8 mouse cellular contexts compared by ENCODE assay signal in genomic region chr6:137205662-137206400, GRCm38 (mm10). TPM values are rescaled to one million over a fixed set of nuclear protein-coding genes. Genes with fewer than 3 reads are reported as not detected.
DNase-seq lines count a peak whose midpoint lies in the region; ATAC-seq and TF ChIP-seq lines count a peak whose summit lies in the region.

No protein-coding gene starts in this region.

- H3K9me3 ChIP-seq in heart, embryonic 10.5 days: no peaks in the 10 kb centered on the region
- H3K9me3 ChIP-seq in lung, postnatal 0 days (ENCODE audit: low read length): no peaks in the 10 kb centered on the region

- no peak for TF ChIP-seq EP300 in lung, postnatal 0 days (IDR thresholded peaks at IDR 0.05)

- no peaks in the 10 kb centered on the region; the same call in 1 of the 2 replicates for H3K4me1 ChIP-seq in heart, embryonic 10.5 days
- H3K4me1 ChIP-seq in lung, postnatal 0 days (ENCODE audit: insufficient read depth, low read depth, low read length): no peaks in the 10 kb centered on the region

- ATAC-seq in lung, postnatal 0 days: no peak
- peak; percentile 97 for ATAC-seq in common myeloid progenitor, adult 5-6 weeks (replicated peaks; ENCODE audit: low read depth, poor library complexity, severe bottlenecking)

- H3K4me3 ChIP-seq in heart, embryonic 10.5 days: no peak overlapping the region
- H3K4me3 ChIP-seq in lung, postnatal 0 days (ENCODE audit: low read depth, low read length): no peak overlapping the region

- no peaks in the 10 kb centered on the region for H3K27me3 ChIP-seq in heart, embryonic 10.5 days (ENCODE audit: insufficient read depth, poor library complexity, severe bottlenecking)
- no peaks in the 10 kb centered on the region for H3K27me3 ChIP-seq in lung, postnatal 0 days (replicated peaks; ENCODE audit: insufficient read depth, low read length)

- H3K36me3 ChIP-seq in heart, embryonic 10.5 days: no peaks in the 10 kb centered on the region
- no peaks in the 10 kb centered on the region for H3K36me3 ChIP-seq in lung, postnatal 0 days (ENCODE audit: insufficient read depth, low read length)

- no peak overlapping the region for H3K4me2 ChIP-seq in lung, postnatal 0 days (replicated peaks; ENCODE audit: low read depth, low read length)

- peak; percentile 71 for TF ChIP-seq CTCF in lung, postnatal 0 days (IDR thresholded peaks at IDR 0.05)

- no peak overlapping the region for H3K9ac ChIP-seq in lung, postnatal 0 days (replicated peaks; ENCODE audit: low read depth)

- DNase-seq in heart, embryonic 10.5 days (ENCODE audit: low spot score): peak; percentile 57
- no peak for DNase-seq in heart, adult 9 months (ENCODE audit: low spot score in 2 of 2)
- DNase-seq in lung, postnatal 0 days (ENCODE audit: low spot score): peak; percentile 65
- no peak for DNase-seq in lung, adult 18-20 months
- DNase-seq in lung, postnatal 36 days: peak; percentile 14
- no peak for DNase-seq in urinary bladder, postnatal 10 days (ENCODE audit: low spot score)
- no peak for DNase-seq in adrenal gland, adult 2 months

- WGBS in heart, embryonic 10.5 days: 53% methylated on average over 11 of the region's 11 CpGs
- WGBS in lung, postnatal 0 days: 48% methylated on average over 11 of the region's 11 CpGs

- H3K27ac ChIP-seq in heart, embryonic 10.5 days: no peak overlapping the region
- H3K27ac ChIP-seq in lung, postnatal 0 days (ENCODE audit: low read length): no peak overlapping the region

RNA-seq across cellular contexts. Expression of gene Rerg, which starts 35.5 kb away (rescaled TPM):
- polyA plus RNA-seq in heart, embryonic 10.5 days (2016; fragmentation: Nextera tagmentation; extraction: Ambion mirVana): 3.8 and 6.8 TPM in 2 replicates
- 33.4 and 42.9 TPM in 2 replicates for polyA plus RNA-seq in lung, postnatal 0 days (2015; fragmentation: Nextera tagmentation; extraction: Ambion mirVana)
- not detected in 2 replicates for total RNA-seq in common myeloid progenitor, adult 5-6 weeks (2017)
- total RNA-seq in adrenal gland, adult 2 months (2021): 100 to 1,000 TPM in 1 of 2 experiments, 10 to 100 TPM in 1; 92.5 to 190 TPM
- polyA plus RNA-seq in adrenal gland, adult 2 months (2012; rRNA removed): 180 and 195 TPM in 2 replicates

RNA-seq across cellular contexts. Expression of gene Ptpro, which starts 46.3 kb away (rescaled TPM):
- 0.72 and 1.8 TPM in 2 replicates for polyA plus RNA-seq in heart, embryonic 10.5 days (2016; fragmentation: Nextera tagmentation; extraction: Ambion mirVana)
- 1.3 and 1.6 TPM in 2 replicates for polyA plus RNA-seq in lung, postnatal 0 days (2015; fragmentation: Nextera tagmentation; extraction: Ambion mirVana)
- total RNA-seq in common myeloid progenitor, adult 5-6 weeks (2017): 0.87 and 3.6 TPM in 2 replicates
- 1 to 10 TPM in 1 of 2 experiments, under 1 TPM in 1; 0.89 to 2.3 TPM for total RNA-seq in adrenal gland, adult 2 months (2021)
- polyA plus RNA-seq in adrenal gland, adult 2 months (2012; rRNA removed): 0.99 and 1.1 TPM in 2 replicates

Comparison
In these comparisons a context has a peak if more than half of its experiments do, and no peak if none do; other contexts are left out.
1. DNase-seq: peak in heart, embryonic 10.5 days (single experiment), lung, postnatal 0 days (single experiment) and lung, postnatal 36 days (single experiment); none in heart, adult 9 months (0 of 2), lung, adult 18-20 months (0 of 2), urinary bladder, postnatal 10 days (single experiment) and adrenal gland, adult 2 months (single experiment).